Mouse (Mus musculus) forebrain, postnatal 0 days (tissue): ENCODE measurements around the gene Tmem110. TPM values are rescaled to one million over a fixed set of nuclear protein-coding genes. Genes with fewer than 3 reads are reported as not detected.
A peak's percentile ranks its signal among the peaks of the same experiment; 100 is the strongest.

Experiments used
- ATAC-seq: fragments of 200-750 bp; cut with Nextera tagmentation; 2 replicates; pipeline ENCODE4 v1.8.0; 2017; ENCODE audit warnings: mild to moderate bottlenecking, moderate library complexity
- DNase-seq: peaks from one replicate; pipeline ENCODE4 v3.0.0-alpha.2; 2015
- H3K27ac ChIP-seq: fragments of 300-500 bp; sonication (generic); 2 replicates; pipeline ENCODE4 v1.5.1; 2014; ENCODE audit warnings: low read depth, mild to moderate bottlenecking, antibody characterized with exemption, low read length, moderate library complexity, mixed read lengths
- H3K27me3 ChIP-seq: fragments of 300-500 bp; sonication (generic); 2 replicates; pipeline ENCODE4 v1.6.1; 2014; ENCODE audit warnings: mild to moderate bottlenecking, low read length, mixed read lengths; ENCODE audit not compliant: insufficient read depth
- H3K36me3 ChIP-seq: fragments of 300-500 bp; sonication (generic); 2 replicates; pipeline ENCODE4 v1.6.1; 2014; ENCODE audit warnings: mild to moderate bottlenecking, moderate library complexity; ENCODE audit not compliant: insufficient read depth
- H3K4me1 ChIP-seq: fragments of 300-500 bp; sonication (generic); 2 replicates; pipeline ENCODE4 v1.6.1; 2014; ENCODE audit warnings: antibody characterized with exemption; ENCODE audit not compliant: insufficient read depth
- H3K4me2 ChIP-seq: fragments of 300-500 bp; sonication (generic); 2 replicates; pipeline ENCODE4 v1.6.1; 2014; ENCODE audit warnings: low read depth, mild to moderate bottlenecking, moderate library complexity
- H3K4me3 ChIP-seq: fragments of 300-500 bp; sonication (generic); 2 replicates; pipeline ENCODE4 v1.5.1; 2014; ENCODE audit warnings: low read depth, low read length, mixed read lengths
- H3K9ac ChIP-seq: fragments of 300-500 bp; sonication (generic); 2 replicates; pipeline ENCODE4 v1.6.1; 2014; ENCODE audit warnings: mild to moderate bottlenecking
- H3K9me3 ChIP-seq: fragments of 300-500 bp; sonication (generic); 2 replicates; pipeline ENCODE4 v1.6.1; 2016; ENCODE audit warnings: low read length
- CTCF ChIP-seq: sonication (generic); IDR thresholded peaks from 2 replicates; pipeline ENCODE4 v1.5.1; 2016; ENCODE audit warnings: antibody characterized with exemption, control low read depth, low read depth
- WGBS: fragments of 180-500 bp; shearing (Covaris S2); extraction: QIAGEN DNeasy Blood & Tissue Kit; methylation state at CpG from one replicate; pipeline ENCODE4 v1.1.7; 2014; 5-methylcytosine and 5-hydroxymethylcytosine counted together
- polyA plus RNA-seq: library from polyadenylated mRNA; unstranded; fragments of >200 nt; fragmentation: Nextera tagmentation; extraction: Ambion mirVana; gene quantifications from 2 replicates; pipeline ENCODE4 v1.2.1, GENCODE M21; 2015
- total RNA-seq: library from RNA; depleted of rRNA; stranded (reverse); fragments of >200 nt; gene quantifications from 2 replicates; pipeline ENCODE4 v1.2.3, GENCODE M21; 2014

Gene Tmem110
- total and polyA plus RNA-seq, 2 experiments from 2014 or later: 12.0 to 19.0 TPM

DNA sequence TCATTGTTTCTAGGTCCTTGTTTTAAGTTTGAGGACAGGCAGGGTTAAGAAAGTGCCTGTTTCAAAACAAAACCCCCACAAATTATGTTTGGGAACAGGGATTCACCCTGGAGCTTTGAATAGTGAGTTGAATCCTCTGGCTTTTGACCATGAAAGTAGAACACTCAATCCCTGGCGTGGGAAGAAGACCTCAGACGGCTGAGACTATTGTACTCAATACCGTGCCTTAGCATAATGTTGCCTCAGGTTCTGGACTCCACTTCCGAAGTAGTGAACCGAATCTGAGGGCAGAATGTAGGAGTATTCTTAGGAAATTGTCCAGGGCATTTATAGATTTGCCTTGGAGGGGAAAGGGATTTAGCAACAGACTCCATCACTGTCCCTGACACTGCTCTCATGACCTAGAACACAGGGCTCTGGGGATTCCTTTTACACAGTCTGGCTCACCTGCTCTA, 342 bp upstream of the Tmem110 start:
- Histone ChIP-seq H3K4me2 (peak overlapping the region; percentile 83), H3K27me3 (no peaks in the 10 kb centered on the region), H3K4me1 (peaks cover 18% of the 10 kb centered on the region; the same call in 1 of the 2 replicates), H3K36me3 (0 out of 2 replicates have a peak, but pooled peaks cover 4% of the 10 kb centered on the region), H3K27ac (no peak overlapping the region), H3K9ac (peak overlapping the region; percentile 81; the same call in 1 of the 2 replicates), H3K4me3 (peak overlapping the region; percentile 95), H3K9me3 (no peaks in the 10 kb centered on the region)
- 25% methylated on average over 5 of the region's 5 CpGs for WGBS
- no peak for TF ChIP-seq CTCF
- ATAC-seq: peak; percentile 2; the same call in 1 of the 2 replicates
- DNase-seq: no peak

DNA sequence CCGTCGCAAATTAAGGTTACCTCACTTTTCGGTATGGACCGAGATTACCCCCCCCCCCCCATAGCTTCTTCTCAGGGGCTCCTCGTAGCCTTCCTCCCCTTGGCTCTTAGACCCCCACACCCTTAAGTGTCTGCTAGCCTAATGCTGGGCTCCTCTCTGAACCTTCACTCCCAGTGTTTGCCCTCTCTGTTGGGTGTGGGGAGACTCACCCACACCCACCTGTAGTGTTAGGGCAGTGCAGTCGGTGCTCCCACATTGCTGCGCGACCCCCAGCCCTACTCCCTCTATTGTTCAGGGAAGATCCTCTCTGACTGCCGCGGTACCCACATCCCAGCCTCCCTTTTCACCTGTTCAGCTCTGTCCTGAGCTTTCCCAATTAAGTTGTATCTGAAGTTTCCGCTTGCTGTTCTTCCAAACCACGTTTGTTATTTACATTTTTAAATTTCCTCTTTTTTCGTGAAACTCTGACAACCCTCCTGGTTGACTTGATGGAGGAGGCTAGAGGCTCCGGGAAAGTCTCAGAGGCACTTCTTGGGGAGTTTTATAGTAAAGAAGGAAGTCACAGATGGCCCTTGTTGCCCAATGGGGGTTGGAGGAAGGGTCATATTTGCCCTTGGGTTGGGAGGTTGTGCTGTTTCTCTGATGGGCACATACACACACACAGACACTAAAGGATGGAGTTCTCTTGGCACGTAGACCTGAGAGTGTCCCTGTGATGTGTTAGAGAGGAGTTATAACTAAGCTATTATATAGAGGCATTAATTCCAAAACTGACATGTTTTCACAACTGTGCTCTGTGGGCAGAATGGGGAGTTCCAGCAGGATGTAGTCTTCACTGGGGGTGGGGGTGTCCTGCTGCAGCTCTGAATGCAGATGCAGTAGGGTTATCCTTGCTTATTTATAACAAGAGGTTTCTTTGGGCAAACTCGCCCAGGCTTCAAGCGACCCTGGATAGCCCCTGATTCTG, 1.1 kb downstream of the Tmem110 start:
- no peak for ATAC-seq
- WGBS: 16% methylated on average over 17 of the region's 17 CpGs

DNA sequence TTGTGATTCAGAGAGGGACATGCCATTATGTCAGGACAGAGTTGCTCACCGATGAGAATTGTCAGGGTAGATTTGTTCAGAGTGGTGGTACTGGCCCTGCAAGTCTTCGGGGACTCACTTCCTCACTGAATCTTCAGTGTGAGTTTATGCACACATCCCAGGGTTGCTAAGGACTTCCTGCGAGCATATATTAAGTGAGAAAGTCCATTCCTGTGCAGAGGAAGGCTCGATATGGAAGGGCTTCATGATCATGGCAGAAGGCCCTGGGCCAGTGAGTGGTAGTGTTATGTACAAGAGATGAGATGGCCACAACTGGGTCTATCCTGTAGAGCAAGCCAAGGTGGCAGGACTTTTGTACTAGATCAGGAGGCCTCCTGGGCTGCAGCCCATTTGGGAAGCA, 2.1 kb downstream of the Tmem110 start:
- no peaks in the 10 kb centered on the region for H3K27me3 ChIP-seq
- H3K27ac ChIP-seq: no peak overlapping the region
- 75% methylated on average over 4 of the region's 4 CpGs for WGBS
- ATAC-seq (no peak), DNase-seq (no peak)
- H3K36me3 ChIP-seq: no peaks in the 10 kb centered on the region
- no peak overlapping the region for H3K9ac ChIP-seq
- H3K4me1 ChIP-seq: peaks cover 18% of the 10 kb centered on the region; the same call in 1 of the 2 replicates
- H3K4me2 ChIP-seq: no peak overlapping the region
- no peak for TF ChIP-seq CTCF
- no peak overlapping the region for H3K4me3 ChIP-seq
- no peaks in the 10 kb centered on the region for H3K9me3 ChIP-seq

More for the DNA sequence above, 1.1 kb downstream of the Tmem110 start:
- Histone ChIP-seq H3K9me3 (no peaks in the 10 kb centered on the region), H3K4me1 (peaks cover 18% of the 10 kb centered on the region; the same call in 1 of the 2 replicates), H3K27ac (no peak overlapping the region; the same call in 1 of the 2 replicates), H3K9ac (peak overlapping the region; percentile 81), H3K27me3 (no peaks in the 10 kb centered on the region), H3K4me2 (peak overlapping the region; percentile 83), H3K4me3 (peak overlapping the region; percentile 95), H3K36me3 (no peaks in the 10 kb centered on the region)
- TF ChIP-seq CTCF: no peak
- peak; percentile 3 for DNase-seq

DNA sequence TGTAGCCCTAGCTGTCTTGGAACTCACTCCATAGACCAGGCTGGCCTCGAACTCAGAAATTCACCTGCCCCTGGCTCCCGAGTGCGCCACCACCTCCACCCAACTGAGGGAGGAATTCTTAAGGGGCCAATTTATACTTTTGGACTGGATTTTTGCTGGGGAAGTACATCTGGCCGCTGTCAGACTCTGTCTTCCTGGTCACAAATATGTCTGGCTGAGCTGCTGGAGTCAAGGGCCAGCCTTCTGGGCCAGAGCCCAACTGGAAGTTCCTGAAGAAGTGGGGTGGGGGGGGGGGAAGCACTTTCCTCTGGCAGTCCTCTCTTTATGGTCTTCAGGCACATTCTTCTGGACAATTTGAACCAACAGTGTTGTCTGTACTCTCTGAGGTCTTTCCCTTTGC, 2.7 kb downstream of the Tmem110 start:
- no peaks in the 10 kb centered on the region for H3K27me3 ChIP-seq
- no peak overlapping the region for H3K27ac ChIP-seq
- no peak for DNase-seq
- no peak overlapping the region for H3K4me3 ChIP-seq
- H3K4me2 ChIP-seq: no peak overlapping the region
- TF ChIP-seq CTCF: no peak
- H3K36me3 ChIP-seq: no peaks in the 10 kb centered on the region
- no peak overlapping the region for H3K9ac ChIP-seq
- peaks cover 18% of the 10 kb centered on the region; the same call in 1 of the 2 replicates for H3K4me1 ChIP-seq
- H3K9me3 ChIP-seq: no peaks in the 10 kb centered on the region
- 87% methylated on average over 4 of the region's 4 CpGs for WGBS
- no peak for ATAC-seq

DNA sequence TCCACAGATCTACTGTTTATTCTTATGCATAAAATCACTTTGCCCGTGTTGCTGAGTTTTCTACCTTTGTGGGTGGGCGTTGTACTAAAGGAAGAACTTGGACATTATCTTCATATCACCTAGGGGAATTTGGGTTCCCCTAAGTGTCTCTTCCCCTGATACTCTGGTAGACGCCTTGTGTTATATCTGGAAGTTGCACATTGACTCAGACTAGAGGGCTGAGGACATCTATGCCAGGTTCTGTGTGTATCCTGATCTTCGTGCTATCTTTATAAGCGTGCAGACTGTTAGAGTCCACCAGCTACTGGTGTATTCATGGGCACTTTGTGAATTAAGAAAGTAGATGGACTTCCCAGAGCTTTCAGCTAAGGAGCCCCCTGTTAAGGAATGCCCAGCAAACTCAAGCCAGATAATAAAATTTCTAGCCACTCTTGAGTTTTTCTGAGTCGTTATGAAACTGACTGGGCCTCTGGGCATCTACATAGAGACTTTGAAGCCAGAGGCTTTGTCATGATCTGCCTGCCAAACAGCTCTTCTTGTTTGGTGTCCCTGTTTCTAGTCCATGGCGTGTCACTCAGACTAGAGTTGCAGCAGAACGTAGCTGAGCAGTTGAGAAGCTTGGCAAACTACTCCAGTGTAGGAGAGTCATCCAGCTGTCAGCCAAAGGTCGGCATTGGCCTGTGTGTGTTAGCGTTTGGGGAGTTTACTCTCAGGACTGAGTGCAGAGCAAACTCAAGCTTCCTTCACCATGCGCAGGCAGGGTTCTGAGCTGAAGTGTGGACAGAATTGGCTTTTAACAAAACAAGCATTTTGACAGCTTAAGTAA, 3.5 kb downstream of the Tmem110 start:
- Histone ChIP-seq H3K4me1 (peaks cover 18% of the 10 kb centered on the region; the same call in 1 of the 2 replicates), H3K27ac (no peak overlapping the region), H3K4me2 (no peak overlapping the region), H3K4me3 (no peak overlapping the region), H3K27me3 (no peaks in the 10 kb centered on the region), H3K36me3 (no peaks in the 10 kb centered on the region), H3K9ac (no peak overlapping the region), H3K9me3 (no peaks in the 10 kb centered on the region)
- TF ChIP-seq CTCF: no peak
- 80% methylated on average over 11 of the region's 11 CpGs for WGBS
- DNase-seq (no peak), ATAC-seq (no peak)

DNA sequence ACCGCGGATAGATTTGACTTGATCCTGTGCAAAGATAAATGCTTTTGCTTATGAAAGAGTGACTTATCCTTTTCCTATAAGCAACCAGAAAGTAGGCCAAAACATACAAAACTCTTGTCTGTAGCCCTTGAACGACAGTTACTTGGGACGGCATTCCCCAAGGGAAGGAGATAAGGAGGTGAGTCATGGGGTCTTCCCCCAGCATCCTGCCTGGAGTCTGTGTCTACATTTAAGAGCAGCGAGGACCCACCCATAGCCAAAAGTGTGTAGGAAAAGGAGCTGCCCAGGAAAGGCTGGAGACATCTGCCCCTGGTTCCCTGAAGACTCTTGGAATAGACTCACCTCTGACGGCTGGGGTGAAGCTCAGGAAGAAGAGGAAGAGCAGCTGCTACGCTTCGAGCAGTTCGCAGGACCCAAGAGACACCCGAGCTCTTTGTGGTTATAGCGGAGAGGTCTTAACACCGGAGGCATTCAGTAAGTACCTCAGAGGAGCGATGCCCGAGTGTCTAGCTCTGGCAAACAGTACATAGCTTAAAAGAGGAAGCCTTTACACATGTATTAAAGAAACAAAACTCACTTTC, 12.1 kb downstream of the Tmem110 start:
- no peak for TF ChIP-seq CTCF
- DNase-seq (no peak), ATAC-seq (no peak)
- no peak overlapping the region for H3K27ac ChIP-seq
- no peak overlapping the region for H3K4me2 ChIP-seq
- H3K36me3 ChIP-seq: peaks cover 10% of the 10 kb centered on the region; the same call in 1 of the 2 replicates
- WGBS: 92% methylated on average over 14 of the region's 14 CpGs
- H3K4me1 ChIP-seq: no peaks in the 10 kb centered on the region
- H3K27me3 ChIP-seq: no peaks in the 10 kb centered on the region
- no peak overlapping the region for H3K9ac ChIP-seq
- H3K9me3 ChIP-seq: no peaks in the 10 kb centered on the region
- no peak overlapping the region for H3K4me3 ChIP-seq
